Mouse (Mus musculus) forebrain, postnatal 0 days (tissue): ENCODE data around the gene Reck. TPM values are rescaled to one million over a fixed set of nuclear protein-coding genes. Genes with fewer than 3 reads are reported as not detected.
A peak's percentile ranks its signal among the peaks of the same experiment; 100 is the strongest.

Experiments
- ATAC-seq: fragments of 200-750 bp; cut with Nextera tagmentation; 2 replicates; pipeline ENCODE4 v1.8.0; 2017; ENCODE audit warnings: mild to moderate bottlenecking, moderate library complexity
- DNase-seq: peaks from one replicate; pipeline ENCODE4 v3.0.0-alpha.2; 2015
- H3K27ac ChIP-seq: fragments of 300-500 bp; sonication (generic); 2 replicates; pipeline ENCODE4 v1.5.1; 2014; ENCODE audit warnings: low read depth, mild to moderate bottlenecking, antibody characterized with exemption, low read length, moderate library complexity, mixed read lengths
- H3K27me3 ChIP-seq: fragments of 300-500 bp; sonication (generic); 2 replicates; pipeline ENCODE4 v1.6.1; 2014; ENCODE audit warnings: mild to moderate bottlenecking, low read length, mixed read lengths; ENCODE audit not compliant: insufficient read depth
- H3K36me3 ChIP-seq: fragments of 300-500 bp; sonication (generic); 2 replicates; pipeline ENCODE4 v1.6.1; 2014; ENCODE audit warnings: mild to moderate bottlenecking, moderate library complexity; ENCODE audit not compliant: insufficient read depth
- H3K4me1 ChIP-seq: fragments of 300-500 bp; sonication (generic); 2 replicates; pipeline ENCODE4 v1.6.1; 2014; ENCODE audit warnings: antibody characterized with exemption; ENCODE audit not compliant: insufficient read depth
- H3K4me2 ChIP-seq: fragments of 300-500 bp; sonication (generic); 2 replicates; pipeline ENCODE4 v1.6.1; 2014; ENCODE audit warnings: low read depth, mild to moderate bottlenecking, moderate library complexity
- H3K4me3 ChIP-seq: fragments of 300-500 bp; sonication (generic); 2 replicates; pipeline ENCODE4 v1.5.1; 2014; ENCODE audit warnings: low read depth, low read length, mixed read lengths
- H3K9ac ChIP-seq: fragments of 300-500 bp; sonication (generic); 2 replicates; pipeline ENCODE4 v1.6.1; 2014; ENCODE audit warnings: mild to moderate bottlenecking
- H3K9me3 ChIP-seq: fragments of 300-500 bp; sonication (generic); 2 replicates; pipeline ENCODE4 v1.6.1; 2016; ENCODE audit warnings: low read length
- CTCF ChIP-seq: sonication (generic); IDR thresholded peaks from 2 replicates; pipeline ENCODE4 v1.5.1; 2016; ENCODE audit warnings: antibody characterized with exemption, control low read depth, low read depth
- WGBS: fragments of 180-500 bp; shearing (Covaris S2); extraction: QIAGEN DNeasy Blood & Tissue Kit; methylation state at CpG from one replicate; pipeline ENCODE4 v1.1.7; 2014; 5-methylcytosine and 5-hydroxymethylcytosine counted together
- polyA plus RNA-seq: library from polyadenylated mRNA; unstranded; fragments of >200 nt; fragmentation: Nextera tagmentation; extraction: Ambion mirVana; gene quantifications from 2 replicates; pipeline ENCODE4 v1.2.1, GENCODE M21; 2015
- total RNA-seq: library from RNA; depleted of rRNA; stranded (reverse); fragments of >200 nt; gene quantifications from 2 replicates; pipeline ENCODE4 v1.2.3, GENCODE M21; 2014

The Reck gene
- total and polyA plus RNA-seq, 2 experiments from 2014 or later: 2.8 to 6.5 TPM

DNA sequence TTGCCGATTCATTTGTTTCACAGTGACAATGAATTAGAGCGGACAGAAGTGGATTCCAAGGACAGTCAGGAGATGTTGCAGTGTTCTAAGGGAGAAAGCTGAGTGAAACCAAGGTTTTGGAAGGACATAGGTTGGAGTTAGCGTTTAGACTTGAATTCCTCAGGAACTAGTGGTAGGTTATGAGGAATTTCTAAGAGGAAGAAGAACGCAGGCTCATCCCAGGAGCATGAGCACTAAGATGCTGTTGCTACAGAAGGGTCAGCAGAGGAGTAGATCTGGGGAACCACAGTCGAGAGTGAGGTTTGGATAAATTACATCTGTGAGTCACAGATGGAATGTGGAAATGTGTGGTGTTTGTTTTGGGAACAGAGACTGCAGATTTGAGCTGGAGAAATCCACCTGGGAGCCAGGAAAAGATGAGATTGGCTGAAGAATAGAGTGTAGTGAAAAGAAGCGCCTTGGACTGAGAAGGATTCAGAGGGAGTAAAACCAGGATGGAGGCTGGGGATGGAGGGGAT lies 101.0 kb downstream of the Reck start:
- ATAC-seq: no peak
- no peaks in the 10 kb centered on the region for H3K9me3 ChIP-seq
- H3K4me2 ChIP-seq: no peak overlapping the region
- H3K4me1 ChIP-seq: peaks cover 5% of the 10 kb centered on the region; the same call in 1 of the 2 replicates
- no peak for DNase-seq
- no peaks in the 10 kb centered on the region for H3K27me3 ChIP-seq
- WGBS: 85% methylated on average over 6 of the region's 6 CpGs
- no peak overlapping the region for H3K4me3 ChIP-seq
- no peak for TF ChIP-seq CTCF
- H3K36me3 ChIP-seq: peaks cover 8% of the 10 kb centered on the region; the same call in 1 of the 2 replicates
- H3K27ac ChIP-seq: no peak overlapping the region
- no peak overlapping the region for H3K9ac ChIP-seq

DNA sequence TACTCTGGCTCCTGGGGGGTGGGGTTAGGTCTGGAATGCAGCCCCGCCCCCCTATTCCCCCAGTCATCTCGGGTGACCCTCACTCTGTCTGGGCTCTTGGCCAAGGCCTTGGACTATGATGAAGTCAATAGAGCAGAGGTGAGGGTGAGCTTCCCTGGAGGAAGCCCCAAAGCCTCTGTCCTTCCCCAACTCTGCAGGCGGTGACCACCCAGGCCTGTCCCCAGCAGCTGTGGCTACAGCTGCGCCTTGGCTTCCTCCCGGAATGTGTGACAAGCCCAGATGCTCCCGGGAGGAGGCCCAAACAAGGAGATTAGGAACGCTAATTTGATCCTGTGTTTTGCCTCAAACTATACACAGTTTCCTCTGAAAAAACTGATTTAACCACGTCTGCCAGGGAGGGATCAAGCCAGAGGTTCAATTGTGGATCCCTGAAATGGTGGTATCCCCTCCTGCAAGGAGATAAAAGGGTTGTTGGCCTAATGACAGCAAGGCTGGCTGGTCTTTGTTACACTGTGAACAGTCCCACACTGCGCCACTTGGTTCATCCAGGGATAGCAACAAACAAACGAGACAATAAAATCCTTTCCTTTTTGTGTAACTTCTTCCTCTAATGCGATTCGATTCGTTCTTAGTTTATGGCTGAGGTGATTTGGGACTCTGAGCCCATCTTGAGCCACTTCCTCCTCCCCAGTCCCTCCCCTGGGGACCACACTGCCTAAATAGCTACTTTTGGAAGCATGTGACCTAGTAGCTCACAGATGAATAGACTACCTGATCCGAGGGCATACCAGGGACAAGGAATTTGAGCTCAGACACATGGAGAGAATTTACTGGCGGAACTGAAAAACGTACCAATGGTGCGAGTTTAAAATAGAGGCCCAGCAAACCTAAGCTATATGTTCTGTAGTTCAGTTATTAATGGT lies 103.5 kb downstream of the Reck start:
- no peak; the same call in 1 of the 2 replicates for TF ChIP-seq CTCF
- Histone ChIP-seq H3K36me3 (0 out of 2 replicates have a peak, but pooled peaks cover 5% of the 10 kb centered on the region), H3K4me1 (peaks cover 8% of the 10 kb centered on the region; the same call in 1 of the 2 replicates), H3K9ac (no peak overlapping the region), H3K4me2 (no peak overlapping the region), H3K27ac (no peak overlapping the region; the same call in 1 of the 2 replicates), H3K9me3 (no peaks in the 10 kb centered on the region), H3K4me3 (no peak overlapping the region), H3K27me3 (no peaks in the 10 kb centered on the region)
- DNase-seq (peak; percentile 34), ATAC-seq (no peak)
- 19% methylated on average over 17 of the region's 17 CpGs for WGBS

DNA sequence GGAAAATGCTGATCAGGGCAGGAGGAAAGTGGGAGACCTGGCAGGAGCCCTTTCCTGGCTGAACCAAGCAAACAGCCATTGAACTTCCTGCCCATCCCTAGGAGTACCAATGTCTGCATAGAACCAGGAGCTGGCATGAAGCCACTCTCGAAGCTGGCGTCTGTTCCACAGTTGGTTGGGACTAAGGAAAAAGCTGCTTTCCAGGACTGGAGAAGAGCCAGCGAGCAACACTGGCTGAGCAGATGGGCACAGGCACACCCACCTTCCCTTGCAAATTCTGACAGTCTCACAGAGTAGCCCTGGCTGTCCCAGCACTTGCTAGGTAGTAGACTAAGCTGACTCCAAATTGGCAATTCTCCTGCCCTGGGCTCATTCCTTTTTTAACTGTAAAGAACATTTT lies 104.4 kb downstream of the Reck start:
- Histone ChIP-seq H3K4me2 (no peak overlapping the region), H3K9ac (no peak overlapping the region), H3K36me3 (0 out of 2 replicates have a peak, but pooled peaks cover 2% of the 10 kb centered on the region), H3K4me1 (peaks cover 8% of the 10 kb centered on the region; the same call in 1 of the 2 replicates), H3K9me3 (no peaks in the 10 kb centered on the region), H3K4me3 (no peak overlapping the region), H3K27me3 (no peaks in the 10 kb centered on the region), H3K27ac (no peak overlapping the region)
- ATAC-seq: peak; percentile 60
- TF ChIP-seq CTCF: no peak
- WGBS: 26% methylated on average over 3 of the region's 3 CpGs
- peak; percentile 93 for DNase-seq

DNA sequence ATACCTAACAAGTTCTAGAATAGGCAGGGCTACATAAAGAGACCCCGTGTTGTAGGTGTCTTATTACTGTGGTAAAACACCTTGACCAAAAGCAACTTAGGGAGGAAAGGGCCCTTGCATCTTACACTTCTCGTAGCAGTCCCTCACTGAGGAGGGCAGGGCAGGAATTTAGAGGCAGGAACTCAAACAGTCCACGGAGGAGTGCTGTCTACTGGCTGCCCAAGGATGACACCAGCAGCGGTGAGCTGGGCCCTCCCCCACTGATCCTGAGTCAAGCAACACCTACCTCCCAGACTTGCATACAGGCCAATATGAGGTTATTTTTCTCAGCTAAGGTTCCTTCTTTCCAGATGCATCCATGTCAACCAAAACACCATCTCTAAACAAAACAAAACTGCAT lies 104.9 kb downstream of the Reck start:
- Histone ChIP-seq H3K9ac (no peak overlapping the region), H3K9me3 (no peaks in the 10 kb centered on the region), H3K4me2 (no peak overlapping the region), H3K36me3 (no peaks in the 10 kb centered on the region), H3K4me1 (peaks cover 8% of the 10 kb centered on the region; the same call in 1 of the 2 replicates), H3K4me3 (no peak overlapping the region), H3K27ac (no peak overlapping the region), H3K27me3 (no peaks in the 10 kb centered on the region)
- ATAC-seq (no peak), DNase-seq (no peak)
- WGBS: 82% methylated on average over 4 of the region's 4 CpGs
- no peak for TF ChIP-seq CTCF

DNA sequence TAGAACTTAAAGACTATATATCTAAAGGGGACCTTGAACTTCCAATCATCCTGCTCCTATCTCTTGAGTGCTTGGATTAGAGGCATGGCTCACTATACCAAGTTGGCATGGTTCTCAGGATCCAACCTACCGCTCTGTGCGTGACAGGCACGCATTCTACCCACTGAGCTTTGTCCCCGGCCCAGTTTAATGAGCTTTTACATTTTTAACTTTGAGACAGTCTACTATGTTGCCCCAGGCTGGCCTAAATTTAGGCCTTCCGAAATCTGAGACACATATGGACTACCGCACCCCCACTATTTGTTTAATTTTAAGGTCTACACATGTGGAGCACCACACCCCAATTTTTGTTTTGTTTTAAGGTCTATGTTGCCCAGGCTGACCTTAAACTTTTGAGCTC lies 105.5 kb downstream of the Reck start:
- peaks cover 8% of the 10 kb centered on the region; the same call in 1 of the 2 replicates for H3K4me1 ChIP-seq
- H3K27me3 ChIP-seq: no peaks in the 10 kb centered on the region
- no peak overlapping the region for H3K9ac ChIP-seq
- 89% methylated on average over 6 of the region's 6 CpGs for WGBS
- no peak for TF ChIP-seq CTCF
- no peak for ATAC-seq
- H3K4me2 ChIP-seq: no peak overlapping the region
- DNase-seq: no peak
- no peaks in the 10 kb centered on the region for H3K36me3 ChIP-seq
- H3K9me3 ChIP-seq: no peaks in the 10 kb centered on the region
- H3K27ac ChIP-seq: no peak overlapping the region
- H3K4me3 ChIP-seq: no peak overlapping the region

DNA sequence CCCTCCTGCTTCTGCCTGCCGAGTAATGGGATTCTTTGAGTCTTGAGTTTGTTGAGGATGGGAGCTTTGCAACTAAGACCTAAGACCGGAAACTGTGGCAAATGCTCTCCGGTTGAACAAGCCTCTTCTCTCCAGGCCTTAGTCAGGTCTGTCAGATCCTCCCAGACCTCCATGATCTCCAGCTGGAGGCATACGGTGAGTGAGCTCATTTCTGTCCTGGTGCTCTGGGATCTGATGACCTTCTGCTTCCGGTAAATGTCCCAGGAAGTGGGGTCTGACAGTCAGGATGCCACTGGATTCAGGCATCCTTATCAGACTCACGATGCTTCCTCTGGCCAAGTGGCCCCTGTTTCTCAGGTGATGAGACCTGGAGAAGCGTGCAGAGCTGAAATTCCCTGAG lies 105.9 kb downstream of the Reck start:
- H3K4me3 ChIP-seq: no peak overlapping the region
- 93% methylated on average over 7 of the region's 7 CpGs for WGBS

More for the DNA sequence above, 105.9 kb downstream of the Reck start:
- Histone ChIP-seq H3K36me3 (no peaks in the 10 kb centered on the region), H3K27me3 (no peaks in the 10 kb centered on the region), H3K4me2 (no peak overlapping the region), H3K27ac (no peak overlapping the region), H3K9me3 (no peaks in the 10 kb centered on the region), H3K9ac (no peak overlapping the region), H3K4me1 (peaks cover 8% of the 10 kb centered on the region; the same call in 1 of the 2 replicates)
- no peak for TF ChIP-seq CTCF
- ATAC-seq: no peak
- no peak for DNase-seq
